16 mouse cellular contexts compared by ENCODE assay signal in the genomic region with DNA sequence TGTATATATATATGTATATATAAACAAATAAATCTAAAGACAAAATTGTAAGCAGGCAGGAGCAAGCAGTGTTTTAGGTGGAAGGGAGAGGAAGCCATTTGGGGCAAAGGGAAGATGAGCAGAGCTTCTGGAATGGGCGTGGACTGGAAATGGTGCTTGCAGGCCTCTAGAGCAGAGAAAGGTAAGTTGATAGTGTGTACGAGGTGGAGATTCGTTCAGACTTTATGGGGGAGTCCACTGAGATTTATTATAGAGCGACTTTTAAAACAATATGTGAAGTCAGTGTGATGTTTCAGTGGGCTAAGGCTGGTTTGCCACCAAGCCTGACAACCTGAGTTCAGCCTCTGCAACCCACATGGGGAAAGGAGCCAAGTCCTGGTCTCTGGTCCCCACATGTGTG.
"Had no signal": no experiment of that assay in that cellular context is flagged by ENCODE, and none has a peak within 500 bp of the region (broad histone marks: within the 10 kb centered on the region; RNA-seq: fewer than 3 reads in every experiment).

No protein-coding gene starts in this region.

- DNase-seq: retina, postnatal 1 day; right cerebral cortex, adult 18-20 months; right cerebral cortex, postnatal 14 days; right cerebral cortex, postnatal 25 days; right cerebral cortex, postnatal 4 days; spleen, adult 18-20 months; thymus, adult 18-20 months; thymus, adult 2 months; thymus, postnatal 14 days; thymus, postnatal 25 days; thymus, postnatal 36 days; thymus, postnatal 4 days had no signal

- H3K27me3 ChIP-seq: neural tube, embryonic 13.5 days; neural tube, embryonic 15.5 days; stomach, embryonic 15.5 days had no signal

- H3K36me3 ChIP-seq: neural tube, embryonic 15.5 days; stomach, embryonic 15.5 days had no signal

- H3K4me3 ChIP-seq: neural tube, embryonic 13.5 days; neural tube, embryonic 15.5 days; stomach, embryonic 15.5 days had no signal

- H3K9me3 ChIP-seq: neural tube, embryonic 13.5 days; neural tube, embryonic 15.5 days; stomach, embryonic 15.5 days had no signal

- H3K27ac ChIP-seq: neural tube, embryonic 13.5 days; neural tube, embryonic 15.5 days; stomach, embryonic 15.5 days; stomach, postnatal 0 days had no signal

- H3K9ac ChIP-seq: neural tube, embryonic 13.5 days; neural tube, embryonic 15.5 days; stomach, embryonic 15.5 days had no signal

- H3K4me2 ChIP-seq: neural tube, embryonic 13.5 days; neural tube, embryonic 15.5 days; stomach, embryonic 15.5 days had no signal
